10 mouse cellular contexts compared by ENCODE assay signal in the genomic region with DNA sequence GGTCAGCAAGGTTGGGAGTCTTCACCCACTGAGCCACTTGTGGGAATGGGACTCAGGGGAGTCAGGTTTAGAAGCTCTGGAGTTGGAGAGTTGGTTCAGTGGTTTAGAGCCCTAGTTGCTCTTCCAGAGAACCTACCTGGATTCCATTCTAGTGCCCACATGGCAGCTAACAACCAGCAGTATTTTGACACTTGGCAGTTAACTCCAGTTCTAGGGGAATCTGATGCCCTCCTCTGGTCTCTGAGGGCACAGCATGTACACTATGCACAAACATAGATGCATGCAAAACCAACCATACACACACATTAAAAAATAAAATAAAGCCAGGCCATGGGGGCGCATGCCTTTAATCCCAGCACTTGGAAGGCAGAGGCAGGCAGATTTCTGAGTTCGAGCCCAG. TPM values are rescaled to one million over a fixed set of nuclear protein-coding genes. Genes with fewer than 3 reads are reported as not detected.
DNase-seq lines count a peak whose midpoint lies in the region; TF ChIP-seq lines count a peak whose summit lies in the region.
"Had no signal": no experiment of that assay in that cellular context is flagged by ENCODE, and none has a peak within 500 bp of the region (broad histone marks: within the 10 kb centered on the region; RNA-seq: fewer than 3 reads in every experiment).

No protein-coding gene starts in this region.

- no peak overlapping the region for H3K4me2 ChIP-seq in CH12.LX (ENCODE audit: insufficient read depth, low read depth, poor library complexity, severe bottlenecking)
- H3K4me2 ChIP-seq: embryonic facial prominence, embryonic 13.5 days had no signal

- in situ Hi-C loops in CH12.LX (cut with MboI; ENCODE audit: low pct_ligation_motif_present, low pct_unique_long_range_greater_than_20kb, low sequenced_read_pairs): no loop called here

- H3K9ac ChIP-seq in CH12.LX (ENCODE audit: insufficient read depth, low read depth): no peak overlapping the region
- H3K9ac ChIP-seq: embryonic facial prominence, embryonic 13.5 days had no signal

- no peak overlapping the region for H3K4me3 ChIP-seq in layer of hippocampus, adult 2 months
- H3K4me3 ChIP-seq in CH12.LX (replicated peaks in 1 of 3; ENCODE audit: low read depth in 2 of 3, low read length in 2 of 3, poor library complexity in 1 of 3): no peak overlapping the region
- H3K4me3 ChIP-seq: embryonic facial prominence, embryonic 13.5 days; limb, embryonic 10.5 days had no signal

- H3K9me3 ChIP-seq in CH12.LX (replicated peaks; ENCODE audit: low read length): no peaks in the 10 kb centered on the region
- H3K9me3 ChIP-seq: embryonic facial prominence, embryonic 13.5 days; limb, embryonic 10.5 days had no signal

- peak; percentile 45 for TF ChIP-seq RAD21 in CH12.LX (IDR thresholded peaks at IDR 0.05; ENCODE audit: low read depth, low read length)

- TF ChIP-seq POLR2A in CH12.LX (IDR thresholded peaks at IDR 0.05; ENCODE audit: low read depth, low read length): no peak

- H3K79me2 ChIP-seq in CH12.LX (replicated peaks; ENCODE audit: control insufficient read depth, extremely low read depth, insufficient read depth, poor library complexity, severe bottlenecking): no peaks in the 10 kb centered on the region

- peak; percentile 64 for TF ChIP-seq CTCF in layer of hippocampus, adult 2 months (conservative IDR thresholded peaks at IDR 0.05)
- peak in 1 of 2 experiments; percentile 64; a peak in 3 of 4 replicates for TF ChIP-seq CTCF in CH12.LX (conservative IDR thresholded peaks at IDR 0.05 in 1 of 2, IDR thresholded peaks at IDR 0.05 in 1 of 2; ENCODE audit: low read depth in 2 of 2, low read length in 2 of 2)

- H3K27me3 ChIP-seq in CH12.LX (replicated peaks): no peaks in the 10 kb centered on the region
- H3K27me3 ChIP-seq: embryonic facial prominence, embryonic 13.5 days had no signal

- H3K36me3 ChIP-seq in CH12.LX (replicated peaks in 1 of 2; ENCODE audit: control insufficient read depth in 1 of 2, insufficient read depth in 1 of 2, low read length in 1 of 2): peaks cover 0 to 25% of the 10 kb centered on the region in 2 experiments

- dilution Hi-C loops in CH12.LX (cut with MboI; ENCODE audit: extremely low pct_ligation_motif_present, extremely low pct_unique_long_range_greater_than_20kb, low sequenced_read_pairs): no loop called here

- DNase-seq in layer of hippocampus, adult 2 months (ENCODE audit: low spot score in 2 of 2): no peak
- no peak for DNase-seq in layer of hippocampus, postnatal 10 days (ENCODE audit: low spot score in 2 of 2)
- peak; percentile 55 to 62 for DNase-seq in B cell, adult 2 months
- peak; percentile 34 for DNase-seq in CH12.LX (ENCODE audit: extremely low read depth)
- peak; percentile 38 to 54 for DNase-seq in natural killer cell, adult 2 months (ENCODE audit: low spot score in 2 of 2)
- DNase-seq in cerebellum, postnatal 4 days (ENCODE audit: low spot score in 2 of 2): no peak
- DNase-seq in heart, adult 18-20 months: no peak
- no peak for DNase-seq in ovary, adult 18-20 months (ENCODE audit: low spot score)

- no peak for TF ChIP-seq EP300 in CH12.LX (IDR thresholded peaks at IDR 0.05; ENCODE audit: low read length)

- H3K27ac ChIP-seq in layer of hippocampus, adult 2 months: no peak overlapping the region
- no peak overlapping the region for H3K27ac ChIP-seq in CH12.LX (ENCODE audit: insufficient read depth, low read depth)
- H3K27ac ChIP-seq: embryonic facial prominence, embryonic 13.5 days; limb, embryonic 10.5 days had no signal

- peaks cover 0 to 12% of the 10 kb centered on the region in 2 experiments; a peak in 2 of 4 replicates for H3K4me1 ChIP-seq in CH12.LX (ENCODE audit: control insufficient read depth in 1 of 2, insufficient read depth in 2 of 2)

TF ChIP-seq in CH12.LX, 34 proteins besides CTCF, POLR2A, EP300 and RAD21:
- TF ChIP-seq E2F4 (IDR thresholded peaks at IDR 0.05; ENCODE audit: insufficient replicate concordance, low read depth, low read length) (no peak), SMC3 (IDR thresholded peaks at IDR 0.05; ENCODE audit: low read depth, low read length) (peak; percentile 36)

RNA-seq across cellular contexts. Expression of a gene that starts 8.9 kb away (rescaled TPM):
- total RNA-seq in layer of hippocampus, adult 2 months (2021): 10 to 100 TPM; 55.7 to 67.9 TPM
- total RNA-seq in layer of hippocampus, postnatal 10 days (2021): 10 to 100 TPM; 57.9 to 58.7 TPM
- total RNA-seq in CH12.LX (2012; rRNA removed) (62.5 and 64.1 TPM in 2 replicates), CH12.LX (2014; rRNA removed) (61.2 and 65.3 TPM in 2 replicates)
- polyA plus RNA-seq in CH12.LX (2012; ENCODE audit: insufficient read length, low read depth): 59.4 and 63.6 TPM in 2 replicates
- 10 to 100 TPM; 18.3 to 19.6 TPM for total RNA-seq in heart, adult 18-20 months (2021)

RNA-seq across cellular contexts. Expression of a gene that starts 10.9 kb away (rescaled TPM):
- total RNA-seq in layer of hippocampus, adult 2 months (2021): 10 to 100 TPM; 61.6 to 61.7 TPM
- total RNA-seq in layer of hippocampus, postnatal 10 days (2021): 10 to 100 TPM; 65.8 to 69.5 TPM
- total RNA-seq in CH12.LX (2012; rRNA removed) (1.6 and 2.2 TPM in 2 replicates), CH12.LX (2014; rRNA removed) (0.31 and 1.1 TPM in 2 replicates)
- 6.7 and 8.4 TPM in 2 replicates for polyA plus RNA-seq in CH12.LX (2012; ENCODE audit: insufficient read length, low read depth)
- 1 to 10 TPM; 3.7 to 4.7 TPM for total RNA-seq in heart, adult 18-20 months (2021)

RNA-seq across cellular contexts. Expression of a gene that starts 16.6 kb away (rescaled TPM):
- total RNA-seq in layer of hippocampus, adult 2 months (2021): 10 to 100 TPM; 67.1 to 69.0 TPM
- 10 to 100 TPM; 79.4 to 79.6 TPM for total RNA-seq in layer of hippocampus, postnatal 10 days (2021)
- 12.5 and 17.1 TPM in 2 replicates for total RNA-seq in CH12.LX (2012; rRNA removed)
- total RNA-seq in CH12.LX (2014; rRNA removed): 4.1 and 4.5 TPM in 2 replicates
- polyA plus RNA-seq in CH12.LX (2012; ENCODE audit: insufficient read length, low read depth): 64.1 and 72.7 TPM in 2 replicates
- 10 to 100 TPM; 46.2 to 50.2 TPM for total RNA-seq in heart, adult 18-20 months (2021)

RNA-seq across cellular contexts. Expression of a gene that starts 21.1 kb away (rescaled TPM):
- 10 to 100 TPM; 42.6 to 43.8 TPM for total RNA-seq in layer of hippocampus, adult 2 months (2021)
- 10 to 100 TPM; 45.2 to 48.4 TPM for total RNA-seq in layer of hippocampus, postnatal 10 days (2021)
- total RNA-seq in CH12.LX (2012; rRNA removed): 6.1 and 10.1 TPM in 2 replicates
- total RNA-seq in CH12.LX (2014; rRNA removed): 4.2 and 5.7 TPM in 2 replicates
- 4.3 and 4.6 TPM in 2 replicates for polyA plus RNA-seq in CH12.LX (2012; ENCODE audit: insufficient read length, low read depth)
- 1 to 10 TPM; 2.8 to 5.8 TPM for total RNA-seq in heart, adult 18-20 months (2021)

RNA-seq across cellular contexts. Expression of a gene that starts 29.3 kb away (rescaled TPM):
- 10 to 100 TPM; 47.8 to 56.1 TPM for total RNA-seq in layer of hippocampus, adult 2 months (2021)
- 10 to 100 TPM; 52.0 to 55.9 TPM for total RNA-seq in layer of hippocampus, postnatal 10 days (2021)
- total RNA-seq in CH12.LX (2012; rRNA removed): 29.9 and 31.2 TPM in 2 replicates
- total RNA-seq in CH12.LX (2014; rRNA removed): 18.8 and 19.7 TPM in 2 replicates
- polyA plus RNA-seq in CH12.LX (2012; ENCODE audit: insufficient read length, low read depth): 72.0 and 77.2 TPM in 2 replicates
- 10 to 100 TPM; 14.3 to 17.8 TPM for total RNA-seq in heart, adult 18-20 months (2021)

Comparison
In these comparisons a context has a peak if more than half of its experiments do, and no peak if none do; other contexts are left out.
1. DNase-seq: peak in B cell, adult 2 months (2 of 2), CH12.LX (single experiment) and natural killer cell, adult 2 months (2 of 2); none in layer of hippocampus, adult 2 months (0 of 2), layer of hippocampus, postnatal 10 days (0 of 2), cerebellum, postnatal 4 days (0 of 2), heart, adult 18-20 months (0 of 2) and ovary, adult 18-20 months (single experiment).
2. RNA of a gene that starts 10.9 kb away (total RNA-seq): 65.8 to 69.5 TPM in layer of hippocampus, postnatal 10 days and 61.6 to 61.7 TPM in layer of hippocampus, adult 2 months; 3.7 to 4.7 TPM in heart, adult 18-20 months and 0.31 to 2.2 TPM in CH12.LX; every median in the first group is over 10 times any median in the second.